ENCODE assay signal across 13 mouse cellular contexts in the genomic region with DNA sequence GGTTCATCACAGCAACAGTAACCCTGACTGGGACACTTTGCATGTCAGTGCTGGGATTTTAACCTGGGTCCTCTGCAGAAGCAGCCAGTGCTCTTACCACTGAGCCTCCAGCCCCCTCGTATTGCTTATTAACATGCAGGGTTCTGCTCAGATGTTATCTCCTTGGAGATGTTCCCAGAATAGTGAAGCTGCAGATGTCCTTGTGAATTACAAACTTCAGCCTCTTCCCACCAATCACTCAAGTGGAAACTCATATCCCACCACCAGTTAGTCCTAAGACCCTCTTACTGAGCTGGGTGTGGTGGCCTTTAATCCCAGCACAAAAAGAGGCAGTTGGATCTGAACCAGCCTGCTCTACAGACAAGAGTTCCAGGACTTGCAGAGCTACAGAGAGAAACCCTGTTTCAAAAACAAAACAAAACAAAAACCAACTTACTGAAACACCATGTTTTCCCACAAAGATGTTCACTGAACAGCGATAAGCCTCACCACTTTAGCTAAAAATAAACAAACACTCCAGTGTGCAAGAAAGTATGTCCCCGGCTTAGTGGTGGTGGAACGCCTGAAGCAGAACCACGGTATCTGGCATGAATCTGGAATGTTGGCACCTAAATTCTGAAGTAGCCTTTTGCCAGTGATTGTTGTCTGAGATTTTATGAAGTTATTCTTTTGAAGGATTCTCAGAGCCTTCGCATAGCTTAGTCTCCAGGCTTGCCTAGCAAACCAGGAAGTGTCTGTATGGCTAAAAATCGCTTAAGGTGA. TPM values are rescaled to one million over a fixed set of nuclear protein-coding genes. Genes with fewer than 3 reads are reported as not detected.
DNase-seq lines count a peak whose midpoint lies in the region; ATAC-seq and TF ChIP-seq lines count a peak whose summit lies in the region.
"Had no signal": no experiment of that assay in that cellular context is flagged by ENCODE, and none has a peak within 500 bp of the region (broad histone marks: within the 10 kb centered on the region; RNA-seq: fewer than 3 reads in every experiment).

No protein-coding gene starts in this region.

- no peaks in the 10 kb centered on the region for H3K36me3 ChIP-seq in heart, embryonic 10.5 days
- H3K36me3 ChIP-seq in liver, postnatal 0 days (replicated peaks; ENCODE audit: insufficient read depth, low read length): no peaks in the 10 kb centered on the region; the same call in 1 of the 2 replicates
- H3K36me3 ChIP-seq in liver, embryonic 12.5 days: peaks cover 1% of the 10 kb centered on the region; the same call in 1 of the 2 replicates
- H3K36me3 ChIP-seq in hindbrain, postnatal 0 days (ENCODE audit: insufficient read depth, low read length): no peaks in the 10 kb centered on the region

- TF ChIP-seq CTCF in liver, postnatal 0 days (IDR thresholded peaks at IDR 0.05; ENCODE audit: low read depth): no peak
- TF ChIP-seq CTCF in Patski (IDR thresholded peaks at IDR 0.05): no peak
- no peak for TF ChIP-seq CTCF in hindbrain, postnatal 0 days (IDR thresholded peaks at IDR 0.05; ENCODE audit: low read depth)

- POLR2A ChIA-PET in Patski (lab: Charles Lee): interaction anchor here (1.5 to 1.8 kb wide), 2 partner anchors 15 to 20 kb away, joined by 3 to 6 read pairs; no protein-coding TSS in a partner anchor

- no peaks in the 10 kb centered on the region for H3K27me3 ChIP-seq in heart, embryonic 10.5 days (ENCODE audit: insufficient read depth, poor library complexity, severe bottlenecking)
- H3K27me3 ChIP-seq in liver, postnatal 0 days (ENCODE audit: insufficient read depth, low read length): no peaks in the 10 kb centered on the region
- H3K27me3 ChIP-seq in liver, embryonic 12.5 days (replicated peaks): no peaks in the 10 kb centered on the region
- no peaks in the 10 kb centered on the region for H3K27me3 ChIP-seq in Patski
- H3K27me3 ChIP-seq in hindbrain, postnatal 0 days (ENCODE audit: insufficient read depth, low read length): no peaks in the 10 kb centered on the region
- H3K27me3 ChIP-seq: CH12.LX; limb, embryonic 12.5 days; megakaryocyte, embryonic 14.5 days had no signal

- in situ Hi-C loops in Patski (cut with MboI; ENCODE audit: low pct_unique_long_range_greater_than_20kb): no loop called here

- peak; percentile 85 for DNase-seq in heart, adult 11 months
- no peak for DNase-seq in heart, embryonic 10.5 days (ENCODE audit: low spot score)
- DNase-seq in liver, postnatal 0 days: no peak
- peak; percentile 86 for DNase-seq in Patski (ENCODE audit: low read depth, low spot score)
- no peak for DNase-seq in hindbrain, postnatal 0 days (ENCODE audit: low spot score)
- no peak for DNase-seq in embryo, embryonic 11 days
- no peak for DNase-seq in left cerebral cortex, adult 18-20 months (ENCODE audit: low spot score in 2 of 2)
- DNase-seq: kidney, adult 8-10 months had no signal

- H3K9me3 ChIP-seq in heart, embryonic 10.5 days: no peaks in the 10 kb centered on the region
- H3K9me3 ChIP-seq in liver, postnatal 0 days (ENCODE audit: low read length): no peaks in the 10 kb centered on the region
- no peaks in the 10 kb centered on the region for H3K9me3 ChIP-seq in liver, embryonic 12.5 days (replicated peaks)
- no peaks in the 10 kb centered on the region for H3K9me3 ChIP-seq in hindbrain, postnatal 0 days (ENCODE audit: low read length)
- H3K9me3 ChIP-seq: limb, embryonic 12.5 days; megakaryocyte, embryonic 14.5 days had no signal

- no peak overlapping the region; the same call in 1 of the 2 replicates for H3K4me3 ChIP-seq in heart, embryonic 10.5 days
- H3K4me3 ChIP-seq in liver, postnatal 0 days (ENCODE audit: low read depth, low read length): no peak overlapping the region
- H3K4me3 ChIP-seq in liver, embryonic 12.5 days: no peak overlapping the region
- H3K4me3 ChIP-seq in hindbrain, postnatal 0 days (ENCODE audit: low read length): no peak overlapping the region
- H3K4me3 ChIP-seq: limb, embryonic 12.5 days; megakaryocyte, embryonic 14.5 days had no signal

- CTCF ChIA-PET in Patski (lab: Charles Lee): interaction anchor here (2.8 kb wide), 1 partner anchor 17 kb away, joined by 9 read pairs; the partner anchor contains the start of gene Dpp8

- peaks cover 39% of the 10 kb centered on the region for H3K4me1 ChIP-seq in heart, embryonic 10.5 days
- H3K4me1 ChIP-seq in liver, postnatal 0 days (ENCODE audit: insufficient read depth): peaks cover 33% of the 10 kb centered on the region
- peaks cover 68% of the 10 kb centered on the region for H3K4me1 ChIP-seq in liver, embryonic 12.5 days
- peaks cover 43% of the 10 kb centered on the region for H3K4me1 ChIP-seq in hindbrain, postnatal 0 days (ENCODE audit: insufficient read depth, low read length)

- H3K27ac ChIP-seq in heart, embryonic 10.5 days: no peak overlapping the region
- H3K27ac ChIP-seq in liver, postnatal 0 days (ENCODE audit: low read depth): peak overlapping the region; percentile 26; the same call in 1 of the 2 replicates
- H3K27ac ChIP-seq in liver, embryonic 12.5 days: no peak overlapping the region
- peak overlapping the region; percentile 78 for H3K27ac ChIP-seq in hindbrain, postnatal 0 days
- H3K27ac ChIP-seq: limb, embryonic 12.5 days had no signal

- TF ChIP-seq EP300 in liver, postnatal 0 days (IDR thresholded peaks at IDR 0.05; ENCODE audit: low read depth): no peak

- H3K4me2 ChIP-seq in liver, postnatal 0 days (ENCODE audit: low read depth, low read length): no peak overlapping the region
- no peak overlapping the region for H3K4me2 ChIP-seq in liver, embryonic 12.5 days
- H3K4me2 ChIP-seq in hindbrain, postnatal 0 days (ENCODE audit: low read depth, low read length): no peak overlapping the region; the same call in 1 of the 2 replicates
- H3K4me2 ChIP-seq: heart, embryonic 11.5 days; limb, embryonic 12.5 days had no signal

- H3K9ac ChIP-seq in liver, postnatal 0 days (replicated peaks): 0 out of 2 replicates have a peak overlapping the region, but pooled peaks have one; percentile 23
- H3K9ac ChIP-seq in liver, embryonic 12.5 days: no peak overlapping the region
- no peak overlapping the region for H3K9ac ChIP-seq in hindbrain, postnatal 0 days (replicated peaks; ENCODE audit: low read length)
- H3K9ac ChIP-seq: limb, embryonic 12.5 days had no signal

- no peak for ATAC-seq in liver, postnatal 0 days
- no peak for ATAC-seq in liver, embryonic 12.5 days
- ATAC-seq in Patski: peak; percentile 70
- ATAC-seq in hindbrain, postnatal 0 days: no peak

- 54% methylated on average over 7 of the region's 7 CpGs for WGBS in heart, embryonic 10.5 days
- 50% methylated on average over 7 of the region's 7 CpGs for WGBS in liver, postnatal 0 days (ENCODE audit: insufficient replicate concordance)
- 65% methylated on average over 7 of the region's 7 CpGs for WGBS in liver, embryonic 12.5 days (ENCODE audit: insufficient replicate concordance)
- 49% methylated on average over 7 of the region's 7 CpGs for WGBS in hindbrain, postnatal 0 days

RNA-seq across cellular contexts. Expression of gene Hacd3, which starts 5.9 kb away (rescaled TPM):
- polyA plus RNA-seq in heart, embryonic 10.5 days (2016; fragmentation: Nextera tagmentation; extraction: Ambion mirVana): 67.6 and 78.7 TPM in 2 replicates
- polyA plus RNA-seq in liver, postnatal 0 days (2015; fragmentation: Nextera tagmentation; extraction: Ambion mirVana): 98.6 and 108 TPM in 2 replicates
- 68.3 and 71.9 TPM in 2 replicates for polyA plus RNA-seq in liver, embryonic 12.5 days (2016; fragmentation: Nextera tagmentation; extraction: Ambion mirVana)
- polyA plus RNA-seq in Patski (2021): 121 TPM
- 191 and 204 TPM in 2 replicates for total RNA-seq in hindbrain, postnatal 0 days (2014; rRNA removed)
- 193 and 205 TPM in 2 replicates for polyA plus RNA-seq in hindbrain, postnatal 0 days (2015; fragmentation: Nextera tagmentation; extraction: Ambion mirVana)
- 100 to 1,000 TPM; 154 to 160 TPM for total RNA-seq in left cerebral cortex, adult 18-20 months (2021)

RNA-seq across cellular contexts. Expression of gene Dpp8, which starts 16.6 kb away (rescaled TPM):
- 35.2 and 36.2 TPM in 2 replicates for polyA plus RNA-seq in heart, embryonic 10.5 days (2016; fragmentation: Nextera tagmentation; extraction: Ambion mirVana)
- polyA plus RNA-seq in liver, postnatal 0 days (2015; fragmentation: Nextera tagmentation; extraction: Ambion mirVana): 9.2 and 10.6 TPM in 2 replicates
- 31.4 and 32.8 TPM in 2 replicates for polyA plus RNA-seq in liver, embryonic 12.5 days (2016; fragmentation: Nextera tagmentation; extraction: Ambion mirVana)
- polyA plus RNA-seq in Patski (2021): 72.5 TPM
- 77.2 and 84.1 TPM in 2 replicates for total RNA-seq in hindbrain, postnatal 0 days (2014; rRNA removed)
- 26.9 and 27.7 TPM in 2 replicates for polyA plus RNA-seq in hindbrain, postnatal 0 days (2015; fragmentation: Nextera tagmentation; extraction: Ambion mirVana)
- 100 to 1,000 TPM; 164 to 169 TPM for total RNA-seq in left cerebral cortex, adult 18-20 months (2021)

RNA-seq across cellular contexts. Expression of gene Ints14, which starts 54.9 kb away (rescaled TPM):
- 55.4 and 58.3 TPM in 2 replicates for polyA plus RNA-seq in heart, embryonic 10.5 days (2016; fragmentation: Nextera tagmentation; extraction: Ambion mirVana)
- polyA plus RNA-seq in liver, postnatal 0 days (2015; fragmentation: Nextera tagmentation; extraction: Ambion mirVana): 10.5 and 11.1 TPM in 2 replicates
- 38.9 and 42.5 TPM in 2 replicates for polyA plus RNA-seq in liver, embryonic 12.5 days (2016; fragmentation: Nextera tagmentation; extraction: Ambion mirVana)
- 31.4 TPM for polyA plus RNA-seq in Patski (2021)
- total RNA-seq in hindbrain, postnatal 0 days (2014; rRNA removed): 28.8 and 30.6 TPM in 2 replicates
- polyA plus RNA-seq in hindbrain, postnatal 0 days (2015; fragmentation: Nextera tagmentation; extraction: Ambion mirVana): 30.0 and 30.4 TPM in 2 replicates
- total RNA-seq in left cerebral cortex, adult 18-20 months (2021): 10 to 100 TPM; 18.5 to 18.8 TPM

Comparison
In these comparisons a context has a peak if more than half of its experiments do, and no peak if none do; other contexts are left out.
1. DNase-seq: peak in heart, adult 11 months (single experiment) and Patski (single experiment); none in heart, embryonic 10.5 days (single experiment), liver, postnatal 0 days (single experiment), hindbrain, postnatal 0 days (single experiment), embryo, embryonic 11 days (single experiment) and left cerebral cortex, adult 18-20 months (0 of 2).
2. H3K27ac ChIP-seq: peak in liver, postnatal 0 days (single experiment) and hindbrain, postnatal 0 days (single experiment); none in heart, embryonic 10.5 days (single experiment) and liver, embryonic 12.5 days (single experiment).